Mouse (Mus musculus) cortical plate, adult 2 months (tissue): Measurements from ENCODE around the gene Cybrd1. TPM values are rescaled to one million over a fixed set of nuclear protein-coding genes. Genes with fewer than 3 reads are reported as not detected.

ENCODE experiments used
- H3K27ac ChIP-seq: fragments of 200-500 bp; 2 replicates; pipeline ENCODE4 v1.5.1; 2012; ENCODE audit warnings: low read length, control low read depth, inconsistent platforms; ENCODE audit not compliant: insufficient read depth
- H3K4me1 ChIP-seq: fragments of 200-500 bp; 2 replicates; pipeline ENCODE4 v1.6.1; 2011; ENCODE audit warnings: low read length; ENCODE audit not compliant: control insufficient read depth, insufficient read depth
- H3K4me3 ChIP-seq: fragments of 200-500 bp; 2 replicates; pipeline ENCODE4 v1.5.1; 2011; ENCODE audit warnings: mild to moderate bottlenecking, low read length, control low read depth; ENCODE audit not compliant: insufficient read depth
- CTCF ChIP-seq: fragments of 200-500 bp; IDR thresholded peaks from 2 replicates; pipeline ENCODE4 v1.5.1; 2011; ENCODE audit warnings: mild to moderate bottlenecking, control low read depth, low read length; ENCODE audit not compliant: insufficient read depth; ENCODE audit errors: extremely low read depth
- POLR2A ChIP-seq: fragments of 200-500 bp; IDR thresholded peaks from 2 replicates; pipeline ENCODE4 v1.6.1; 2011; ENCODE audit warnings: mild to moderate bottlenecking, low read length, control low read depth; ENCODE audit not compliant: insufficient read depth; ENCODE audit errors: extremely low read depth
- polyA plus RNA-seq: library from polyadenylated mRNA; depleted of rRNA; stranded (reverse); fragments of >200 nt; gene quantifications from 2 replicates; pipeline ENCODE4 v1.2.3, GENCODE M21; 2012

Cybrd1 gene
- polyA plus RNA-seq, 1 experiment, result 1.4 TPM

DNA sequence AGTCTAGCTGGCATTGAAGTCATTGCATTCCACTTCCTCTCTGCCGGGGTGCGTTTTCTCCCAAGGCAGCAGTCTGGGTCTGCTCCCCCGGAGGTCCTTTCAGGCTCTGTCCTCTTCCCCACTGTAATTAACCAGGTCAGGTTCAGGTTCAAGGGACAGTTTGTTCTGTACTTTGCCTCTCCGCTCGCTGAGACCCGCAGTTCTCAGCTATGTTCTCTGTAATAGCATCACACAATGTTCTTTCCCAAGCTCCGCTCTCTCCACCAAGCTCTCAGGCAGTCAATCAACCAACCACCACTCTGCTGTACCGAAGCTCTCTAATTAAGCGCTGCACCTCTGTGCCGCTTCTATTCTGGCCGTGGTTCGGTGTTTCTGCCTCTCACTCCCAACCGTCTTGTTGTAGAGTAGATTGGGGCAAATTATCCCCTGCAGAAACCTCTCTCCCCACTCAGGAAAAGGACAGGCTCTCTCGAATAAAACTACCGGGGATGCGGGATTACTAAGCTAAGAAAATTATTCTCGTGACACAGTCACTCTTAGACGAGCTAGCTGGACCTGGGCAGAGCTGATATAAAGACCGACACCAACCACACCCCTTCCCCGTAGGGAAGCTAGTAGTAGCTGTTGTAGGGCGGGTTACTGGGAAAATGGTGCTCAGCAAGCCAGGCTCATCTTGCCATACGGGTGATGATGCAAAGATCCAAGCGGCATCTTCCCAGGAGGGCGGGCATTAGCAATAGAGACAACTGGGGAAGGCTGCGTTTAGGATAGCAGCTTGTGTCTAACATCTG is 45.3 kb downstream of the Cybrd1 start:
- Histone ChIP-seq H3K27ac (no peak overlapping the region), H3K4me3 (no peak overlapping the region), H3K4me1 (no peaks in the 10 kb centered on the region)
- TF ChIP-seq POLR2A (no peak), CTCF (no peak)

DNA sequence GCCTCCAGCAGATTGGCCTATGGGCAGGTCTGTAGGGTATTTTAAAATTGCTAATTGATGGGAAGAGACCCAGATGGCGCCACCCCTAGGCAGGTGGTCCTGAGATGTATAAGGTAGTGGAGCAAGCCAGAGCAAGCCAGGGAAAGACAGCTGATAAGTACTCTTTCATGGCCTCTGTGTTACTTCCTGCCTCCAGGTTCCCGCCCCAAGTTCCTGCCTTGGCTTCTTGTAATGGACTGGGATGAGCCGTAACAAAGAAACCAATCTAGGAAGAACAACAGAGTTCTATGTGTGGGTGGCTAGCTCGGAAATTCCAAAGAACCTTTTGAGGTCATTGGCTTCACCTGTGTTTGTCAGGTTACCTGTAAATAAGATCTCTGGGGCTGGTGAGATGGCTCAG is 49.5 kb downstream of the Cybrd1 start:
- Histone ChIP-seq H3K27ac (no peak overlapping the region), H3K4me3 (no peak overlapping the region), H3K4me1 (no peaks in the 10 kb centered on the region)
- no peak for TF ChIP-seq CTCF
- TF ChIP-seq POLR2A, result no peak

DNA sequence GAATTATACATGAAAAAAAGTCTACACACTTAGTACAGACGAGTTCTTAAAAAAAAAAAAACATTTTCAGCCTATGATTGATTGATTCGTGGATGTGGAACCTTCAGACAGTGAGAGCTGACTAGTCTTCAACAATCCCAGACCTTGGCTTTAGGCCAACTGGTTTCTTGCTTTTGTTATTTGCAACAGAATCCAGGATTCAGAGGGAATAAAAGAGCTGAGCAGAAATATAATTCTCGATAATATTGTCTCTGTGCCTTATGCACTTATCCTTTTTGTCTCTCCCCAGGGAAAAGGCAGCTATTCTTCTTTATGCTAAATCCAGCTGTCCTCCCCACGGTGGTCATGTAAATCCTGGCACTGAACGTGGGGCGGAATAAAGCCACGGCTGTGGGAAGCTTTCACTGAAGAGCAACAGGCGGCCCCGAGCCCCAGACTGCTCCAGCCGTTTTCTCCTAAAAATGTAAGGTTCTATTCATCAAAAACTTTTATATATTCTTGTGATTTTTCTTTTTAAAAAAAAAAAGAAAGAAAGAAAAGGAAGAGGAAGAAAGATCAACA is 50.8 kb downstream of the Cybrd1 start:
- Histone ChIP-seq H3K4me1 (no peaks in the 10 kb centered on the region), H3K27ac (no peak overlapping the region), H3K4me3 (no peak overlapping the region)
- TF ChIP-seq CTCF, result no peak
- TF ChIP-seq POLR2A, result no peak

DNA sequence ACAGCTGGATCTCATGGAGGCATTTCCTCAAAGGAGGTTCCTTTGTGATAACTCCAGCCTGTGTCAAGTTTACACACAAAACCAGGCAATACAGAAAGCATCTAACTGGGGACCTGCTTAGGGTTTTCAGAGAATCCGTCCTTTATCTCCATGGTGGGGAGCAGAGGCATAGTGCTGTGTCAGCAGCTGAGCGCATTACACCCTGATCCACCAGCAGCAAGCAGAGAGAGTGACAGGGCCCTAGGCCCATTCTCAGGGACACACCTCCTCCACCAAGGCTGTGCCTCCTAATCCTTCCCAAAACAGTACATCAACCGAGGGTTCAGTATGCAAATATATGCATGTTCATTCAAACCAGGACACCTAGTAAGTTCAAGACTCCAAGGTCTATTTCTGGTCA is 55.3 kb downstream of the Cybrd1 start:
- H3K4me1 ChIP-seq, result no peaks in the 10 kb centered on the region
- TF ChIP-seq POLR2A (no peak), CTCF (no peak)
- H3K27ac ChIP-seq, result no peak overlapping the region
- no peak overlapping the region for H3K4me3 ChIP-seq

DNA sequence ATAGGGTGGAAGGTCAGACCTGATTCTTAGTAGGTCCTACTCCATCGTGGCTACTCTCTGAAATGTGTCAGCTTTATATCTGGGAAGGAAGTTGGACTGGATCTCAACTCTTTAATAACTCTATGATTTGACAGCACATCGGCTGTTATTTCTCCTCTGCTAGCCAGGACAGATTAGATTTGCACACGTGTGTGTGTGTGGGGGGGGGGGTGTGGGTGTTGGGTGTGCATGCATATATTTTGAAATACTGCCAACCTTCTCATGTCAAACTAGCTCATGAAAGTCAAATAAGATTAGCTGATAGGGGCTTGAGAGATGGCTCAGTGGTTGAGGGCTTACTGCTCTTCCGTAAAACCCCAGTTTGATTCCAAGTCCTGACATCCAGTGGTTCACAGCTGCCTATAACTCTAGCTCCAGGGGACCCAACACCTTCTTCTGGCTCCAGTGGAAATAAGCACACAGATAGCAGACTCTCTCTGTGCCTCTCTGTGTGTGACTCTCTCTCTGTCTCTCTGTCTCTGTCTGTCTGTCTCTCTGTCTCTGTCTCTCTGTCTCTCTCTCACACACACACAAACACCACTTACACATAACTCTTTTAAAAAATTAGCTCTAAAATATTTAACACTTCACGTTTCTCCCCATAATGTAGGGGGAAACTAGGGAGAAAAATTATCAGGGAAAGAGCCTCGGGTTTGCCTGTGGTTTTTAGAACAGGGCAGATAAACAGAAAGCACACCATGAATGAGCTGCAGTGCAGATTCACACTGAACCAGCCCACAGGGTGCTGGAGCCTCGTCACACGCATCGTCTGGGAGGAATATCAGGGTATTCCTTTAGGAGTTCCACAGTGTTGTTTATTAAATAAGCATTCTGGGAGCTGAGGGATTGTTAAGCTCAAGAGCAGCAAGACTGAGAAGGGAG is 58.9 kb downstream of the Cybrd1 start:
- Histone ChIP-seq H3K4me3 (no peak overlapping the region), H3K27ac (no peak overlapping the region), H3K4me1 (no peaks in the 10 kb centered on the region)
- no peak for TF ChIP-seq POLR2A
- TF ChIP-seq CTCF, result no peak

DNA sequence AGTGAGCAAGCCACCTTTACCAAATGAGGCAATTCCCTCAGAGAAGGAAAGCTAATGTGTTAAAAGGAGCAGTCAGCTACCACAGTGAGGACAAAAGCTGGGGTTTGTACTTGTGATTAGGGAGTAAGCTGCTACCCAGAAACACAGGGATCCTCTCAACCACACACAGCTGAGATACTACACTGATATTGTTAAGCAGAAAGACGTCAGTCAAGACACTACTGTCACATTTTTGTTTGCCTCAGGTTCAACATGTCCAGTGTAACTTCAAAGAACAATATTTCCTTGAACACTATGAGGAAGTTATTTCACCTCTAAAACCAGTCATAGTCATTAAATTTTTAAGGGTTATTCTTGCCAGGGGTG is 59.5 kb downstream of the Cybrd1 start:
- TF ChIP-seq CTCF, result no peak
- TF ChIP-seq POLR2A, result no peak
- no peak overlapping the region for H3K27ac ChIP-seq
- H3K4me1 ChIP-seq, result no peaks in the 10 kb centered on the region
- H3K4me3 ChIP-seq, result no peak overlapping the region

DNA sequence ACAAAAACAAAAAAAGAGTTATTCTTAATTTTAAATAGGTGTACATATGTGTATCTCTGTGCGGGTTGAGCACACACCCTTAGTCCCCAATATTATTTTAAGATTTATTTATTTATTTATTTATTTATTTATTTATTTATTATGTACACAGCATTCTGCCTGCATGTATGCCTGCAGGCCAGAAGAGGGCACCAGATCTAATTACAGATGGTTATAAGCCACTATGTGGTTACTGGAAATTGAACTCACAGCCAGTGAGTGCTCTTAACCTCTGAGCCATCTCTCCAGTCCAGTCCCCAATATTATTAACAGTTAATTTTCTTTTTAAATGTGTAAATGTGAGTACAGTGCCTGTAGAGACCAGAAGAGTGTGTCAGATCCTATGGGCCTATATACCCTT is 60.0 kb downstream of the Cybrd1 start:
- no peaks in the 10 kb centered on the region for H3K4me1 ChIP-seq
- H3K4me3 ChIP-seq, result no peak overlapping the region
- no peak overlapping the region for H3K27ac ChIP-seq
- no peak for TF ChIP-seq CTCF
- TF ChIP-seq POLR2A, result no peak

DNA sequence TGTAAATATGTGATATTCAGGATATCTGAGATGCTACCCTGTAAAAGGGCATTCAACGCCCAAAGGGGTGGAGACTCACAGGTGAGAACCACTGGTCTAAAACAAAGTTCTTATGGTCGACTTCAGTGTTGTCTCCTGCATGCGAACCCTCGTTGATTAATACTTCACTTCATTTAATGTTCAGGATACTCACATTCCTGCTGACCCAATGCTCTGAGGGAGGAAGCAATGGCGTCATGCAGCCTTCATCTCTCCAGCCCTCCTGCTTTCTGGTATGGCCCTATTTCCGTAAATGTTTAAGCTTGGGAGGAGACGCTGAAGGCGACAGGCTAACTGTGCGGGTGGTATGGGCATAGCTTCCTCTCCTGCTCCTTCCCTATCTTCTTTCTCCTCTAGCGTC is 62.0 kb downstream of the Cybrd1 start:
- Histone ChIP-seq H3K4me1 (no peaks in the 10 kb centered on the region), H3K27ac (no peak overlapping the region), H3K4me3 (no peak overlapping the region)
- TF ChIP-seq POLR2A (no peak), CTCF (no peak)

DNA sequence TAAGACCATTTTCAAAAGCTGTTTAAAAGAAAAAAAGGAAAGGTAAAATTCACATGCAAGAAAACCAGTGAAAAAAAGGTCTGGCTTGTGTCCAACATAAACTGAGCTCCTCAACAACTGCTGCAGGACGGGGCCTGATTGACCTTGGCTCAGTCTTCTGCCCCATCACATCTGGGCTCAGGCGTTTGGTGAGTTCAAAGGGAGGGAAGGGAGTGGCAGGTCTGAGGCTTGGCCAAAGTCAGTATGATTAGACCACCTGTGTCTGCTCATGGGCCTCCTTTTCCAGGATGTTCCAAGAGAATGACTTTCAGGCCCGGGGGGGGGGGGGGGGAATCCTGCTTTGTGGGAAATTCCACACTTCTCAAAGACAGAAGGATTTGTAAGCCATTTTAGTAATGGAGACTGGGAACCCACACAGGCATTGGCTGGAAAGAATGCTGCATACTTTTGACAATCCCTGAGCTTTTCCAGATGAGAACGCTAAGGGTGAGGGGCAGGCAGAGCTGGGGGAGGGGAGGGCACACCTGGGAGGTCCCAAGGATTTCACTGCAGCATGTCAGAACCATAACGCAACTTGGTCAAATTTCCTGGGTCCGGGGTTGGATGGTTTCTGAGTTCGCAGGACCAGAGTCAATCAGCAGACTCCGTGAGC is 63.0 kb downstream of the Cybrd1 start:
- H3K4me3 ChIP-seq, result no peak overlapping the region
- no peak overlapping the region for H3K27ac ChIP-seq
- TF ChIP-seq CTCF (no peak), POLR2A (no peak)
- no peaks in the 10 kb centered on the region for H3K4me1 ChIP-seq
